Mouse (Mus musculus) lung, postnatal 4 days (tissue): ENCODE data around the gene Ywhah.
"Not testable (repeated sequence)": the region's sequence is repeated elsewhere in the genome, so short reads cannot be mapped to it uniquely, and the experiment has no call there.

ENCODE experiments used
- DNase-seq, 2 experiments: peaks; one replicate each; pipeline ENCODE4 v3.0.0; 2021

Ywhah gene

GRCm38 (mm10) chr5:33011132-33012106 is 7.2 kb upstream of the Ywhah start:
- no peak for DNase-seq

- no peak for DNase-seq
Measured at GRCm38 (mm10) chr5:33014096-33014495, 4.5 kb upstream of the Ywhah start.

GRCm38 (mm10) chr5:33015579-33015978 is 3.0 kb upstream of the Ywhah start:
- DNase-seq = no peak

GRCm38 (mm10) chr5:33018189-33018560 is 441 bp upstream of the Ywhah start:
- DNase-seq = no peak

- no peak for DNase-seq
Measured at GRCm38 (mm10) chr5:33019426-33019821, 808 bp downstream of the Ywhah start.

- no peak for DNase-seq
Measured at GRCm38 (mm10) chr5:33021622-33022021, 3.0 kb downstream of the Ywhah start.

GRCm38 (mm10) chr5:33023337-33023736 is 4.7 kb downstream of the Ywhah start:
- no peak for DNase-seq

- DNase-seq = no peak
Measured at GRCm38 (mm10) chr5:33024474-33024873, 5.9 kb downstream of the Ywhah start.

GRCm38 (mm10) chr5:33028656-33029055 is 10.0 kb downstream of the Ywhah start:
- DNase-seq = no peak

GRCm38 (mm10) chr5:33030425-33031175 is 12.0 kb downstream of the Ywhah start:
- DNase-seq = no peak

- DNase-seq = no peak
Measured at GRCm38 (mm10) chr5:33032036-33032773, 13.6 kb downstream of the Ywhah start.

- DNase-seq = peak; percentile 73 to 83
Measured at GRCm38 (mm10) chr5:33033121-33033520, 14.5 kb downstream of the Ywhah start.

GRCm38 (mm10) chr5:33033633-33034032 is 15.0 kb downstream of the Ywhah start:
- DNase-seq = not testable (repeated sequence)

- no peak for DNase-seq
Measured at GRCm38 (mm10) chr5:33034100-33034499, 15.5 kb downstream of the Ywhah start.

GRCm38 (mm10) chr5:33034916-33035315 is 16.3 kb downstream of the Ywhah start:
- no peak for DNase-seq

GRCm38 (mm10) chr5:33038656-33039509 is 20.3 kb downstream of the Ywhah start:
- no peak for DNase-seq

- DNase-seq = peak; percentile 49 to 77
Measured at GRCm38 (mm10) chr5:33039510-33039911, 20.9 kb downstream of the Ywhah start.

GRCm38 (mm10) chr5:33040735-33041134 is 22.1 kb downstream of the Ywhah start:
- DNase-seq = not testable (repeated sequence)

- peak in 1 of 2 experiments; percentile 2 for DNase-seq
Measured at GRCm38 (mm10) chr5:33043397-33043796, 24.8 kb downstream of the Ywhah start.

GRCm38 (mm10) chr5:33044636-33045315 is 26.2 kb downstream of the Ywhah start:
- DNase-seq = peak in 1 of 2 experiments; percentile 3

GRCm38 (mm10) chr5:33045316-33045705 is 26.7 kb downstream of the Ywhah start:
- peak in 1 of 2 experiments; percentile 2 for DNase-seq
